Mouse (Mus musculus) lung, adult 2 months (tissue): ENCODE results near the gene Ccdc152. TPM values are rescaled to one million over a fixed set of nuclear protein-coding genes. Genes with fewer than 3 reads are reported as not detected.
A peak's percentile ranks its signal among the peaks of the same experiment; 100 is the strongest.

Source experiments
- DNase-seq: peaks from one replicate; pipeline ENCODE4 v3.0.0; 2022
- H3K4me1 ChIP-seq: fragments of 200-500 bp; 2 replicates; pipeline ENCODE4 v1.6.1; 2011; ENCODE audit warnings: low read length; ENCODE audit not compliant: control insufficient read depth, insufficient read depth
- H3K4me3 ChIP-seq: fragments of 200-500 bp; replicated peaks from 2 replicates; pipeline ENCODE3; 2011; ENCODE audit warnings: low read depth, mild to moderate bottlenecking, control low read depth, low read length; ENCODE audit errors: extremely low read depth
- CTCF ChIP-seq: fragments of 200-500 bp; IDR thresholded peaks from 2 replicates; pipeline ENCODE4 v1.5.1; 2011; ENCODE audit warnings: mild to moderate bottlenecking, low read length, control low read depth; ENCODE audit not compliant: insufficient read depth
- POLR2A ChIP-seq: fragments of 200-500 bp; IDR thresholded peaks from 2 replicates; pipeline ENCODE4 v1.6.1; 2011; ENCODE audit warnings: low read depth, mild to moderate bottlenecking, control low read depth, low read length, borderline replicate concordance; ENCODE audit errors: extremely low read depth
- WGBS: fragments of 180-500 bp; shearing (Covaris S2); methylation state at CpG from one replicate; pipeline ENCODE4 v1.1.7; 2018; 5-methylcytosine and 5-hydroxymethylcytosine counted together
- polyA plus RNA-seq: library from polyadenylated mRNA; depleted of rRNA; stranded (reverse); fragments of >200 nt; gene quantifications from 2 replicates; pipeline ENCODE4 v1.2.3, GENCODE M21; 2012

Gene Ccdc152
- polyA plus RNA-seq, 1 experiment, result 0.98 TPM

GRCm38 (mm10) chr15:3281216-3281615 is 22.1 kb downstream of the Ccdc152 start:
- Histone ChIP-seq H3K4me3 (no peak overlapping the region), H3K4me1 (peaks cover 2% of the 10 kb centered on the region)
- no peak for TF ChIP-seq POLR2A
- DNase-seq, result no peak

- WGBS, result 74% methylated on average over 7 of the region's 7 CpGs
- Histone ChIP-seq H3K4me3 (no peak overlapping the region), H3K4me1 (peaks cover 3% of the 10 kb centered on the region)
- no peak for DNase-seq
- TF ChIP-seq CTCF (no peak), POLR2A (no peak)
Measured at GRCm38 (mm10) chr15:3279242-3279641, 24.1 kb downstream of the Ccdc152 start.

- Histone ChIP-seq H3K4me1 (peaks cover 8% of the 10 kb centered on the region), H3K4me3 (no peak overlapping the region)
- WGBS, result 79% methylated on average over 2 of the region's 2 CpGs
- DNase-seq, result no peak
- peak; percentile 41 for TF ChIP-seq CTCF
- TF ChIP-seq POLR2A, result no peak
Measured at GRCm38 (mm10) chr15:3277391-3277790, 25.9 kb downstream of the Ccdc152 start.

GRCm38 (mm10) chr15:3273191-3273590 is 30.1 kb downstream of the Ccdc152 start:
- WGBS, result 41% methylated on average over 1 of the region's 1 CpGs
- Histone ChIP-seq H3K4me1 (peaks cover 14% of the 10 kb centered on the region), H3K4me3 (peak overlapping the region; percentile 52)
- TF ChIP-seq CTCF (no peak), POLR2A (no peak)
- DNase-seq, result no peak

GRCm38 (mm10) chr15:3271216-3271615 is 32.1 kb downstream of the Ccdc152 start:
- WGBS, result 3% methylated on average over 6 of the region's 6 CpGs
- Histone ChIP-seq H3K4me3 (peak overlapping the region; percentile 92), H3K4me1 (peaks cover 12% of the 10 kb centered on the region)
- TF ChIP-seq POLR2A (peak; percentile 38; the same call in 1 of the 2 replicates), CTCF (no peak)
- DNase-seq, result peak; percentile 37

GRCm38 (mm10) chr15:3270646-3271077 is 32.7 kb downstream of the Ccdc152 start:
- peak; percentile 89 for DNase-seq

GRCm38 (mm10) chr15:3269996-3270645 is 33.2 kb downstream of the Ccdc152 start:
- WGBS, result 13% methylated on average over 6 of the region's 6 CpGs
- TF ChIP-seq CTCF, result no peak
- TF ChIP-seq POLR2A, result no peak
- peak; percentile 34 for DNase-seq
- Histone ChIP-seq H3K4me3 (peak overlapping the region; percentile 43), H3K4me1 (peaks cover 12% of the 10 kb centered on the region)

More at GRCm38 (mm10) chr15:3270646-3271077, 32.7 kb downstream of the Ccdc152 start:
- Histone ChIP-seq H3K4me3 (peak overlapping the region; percentile 92), H3K4me1 (peaks cover 12% of the 10 kb centered on the region)
- under 1% methylated on average over 12 of the region's 12 CpGs for WGBS
- peak; percentile 100 for TF ChIP-seq POLR2A
- TF ChIP-seq CTCF, result no peak

GRCm38 (mm10) chr15:3269496-3269895 is 33.8 kb downstream of the Ccdc152 start:
- TF ChIP-seq POLR2A, result no peak
- TF ChIP-seq CTCF, result no peak
- 60% methylated on average over 4 of the region's 4 CpGs for WGBS
- H3K4me3 ChIP-seq, result no peak overlapping the region
- no peak for DNase-seq
- H3K4me1 ChIP-seq, result peaks cover 12% of the 10 kb centered on the region

GRCm38 (mm10) chr15:3268247-3268646 is 35.1 kb downstream of the Ccdc152 start, which contains the start of gene Selenop:
Gene Selenop (plus strand): TSS chr15:3268547.
- WGBS, result 93% methylated on average over 6 of the region's 6 CpGs
- TF ChIP-seq POLR2A (no peak), CTCF (no peak)
- H3K4me1 ChIP-seq, result peaks cover 6% of the 10 kb centered on the region
- H3K4me3 ChIP-seq, result no peak within 1 kb of the TSS
- no peak for DNase-seq

GRCm38 (mm10) chr15:3264828-3265227 is 38.5 kb downstream of the Ccdc152 start:
- Histone ChIP-seq H3K4me3 (no peak overlapping the region), H3K4me1 (peaks cover 3% of the 10 kb centered on the region)
- TF ChIP-seq POLR2A (no peak), CTCF (no peak)
- 62% methylated on average over 1 of the region's 1 CpGs for WGBS
- DNase-seq, result no peak
